Mouse (Mus musculus) erythroid progenitor cell, adult 5-6 weeks (primary cell): ENCODE data around the gene Htra3. TPM values are rescaled to one million over a fixed set of nuclear protein-coding genes. Genes with fewer than 3 reads are reported as not detected.

Source experiments
- ATAC-seq: replicated peaks from 2 replicates; pipeline ENCODE4 v1.8.0; 2016; ENCODE audit warnings: moderate number of reproducible peaks, mild to moderate bottlenecking, moderate TSS enrichment, inconsistent platforms; ENCODE audit not compliant: poor library complexity, low FRiP score, severe bottlenecking
- total RNA-seq, 2 experiments: library from RNA; stranded (forward) in 1 of 2; stranded (reverse) in 1 of 2; fragments of 150-400 nt in 1 of 2; fragments of 186-747, 209-891 nt in 1 of 2; gene quantifications; 2 replicates each; pipeline versions ENCODE4 v1.2.3 to v1.2.4; 2015 to 2017; ENCODE audit warnings: low replicate concordance in 2 of 2

Htra3 gene
- total RNA-seq, 2 experiments from 2014 or later = not detected

DNA sequence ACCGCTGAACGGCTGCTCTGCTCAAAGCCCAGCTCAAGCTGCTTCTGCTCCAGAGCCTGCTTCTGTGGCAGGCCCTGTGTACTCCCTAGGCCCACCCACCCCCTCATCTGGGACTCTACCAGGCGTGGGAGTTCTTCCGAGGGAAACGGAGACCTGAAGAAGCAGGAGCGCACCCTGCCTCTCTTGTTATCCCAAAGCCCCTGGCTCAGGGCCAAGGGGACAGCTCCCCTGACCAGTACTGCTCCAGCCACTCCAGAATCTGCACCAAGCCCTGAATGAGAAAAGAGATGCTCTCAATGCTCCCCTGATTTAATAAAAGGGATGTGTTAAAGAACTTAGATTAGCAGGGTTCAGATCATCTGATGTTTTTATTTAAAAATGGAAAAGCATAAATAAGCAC, 18.4 kb downstream of the Htra3 start:
- no peak for ATAC-seq

DNA sequence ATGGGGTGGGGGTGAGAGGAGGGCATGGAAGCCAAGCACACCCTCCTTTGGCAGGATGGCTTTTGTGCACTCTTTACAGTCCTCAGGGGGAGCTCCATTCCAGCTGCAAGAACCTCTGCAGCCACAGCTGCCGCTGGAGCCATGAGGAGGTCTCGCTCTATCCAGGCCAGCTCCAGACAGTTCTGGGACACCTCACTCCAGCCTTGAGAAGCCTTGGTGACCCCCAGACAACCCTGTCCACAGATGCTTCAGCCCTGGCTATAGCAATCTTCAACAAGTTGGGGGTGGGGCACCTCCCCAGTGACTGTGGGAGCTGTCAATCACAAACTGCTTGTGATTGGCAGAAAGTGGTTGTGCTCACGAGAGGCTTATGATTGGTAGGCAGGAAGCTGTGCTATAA, 20.1 kb downstream of the Htra3 start:
- no peak for ATAC-seq

DNA sequence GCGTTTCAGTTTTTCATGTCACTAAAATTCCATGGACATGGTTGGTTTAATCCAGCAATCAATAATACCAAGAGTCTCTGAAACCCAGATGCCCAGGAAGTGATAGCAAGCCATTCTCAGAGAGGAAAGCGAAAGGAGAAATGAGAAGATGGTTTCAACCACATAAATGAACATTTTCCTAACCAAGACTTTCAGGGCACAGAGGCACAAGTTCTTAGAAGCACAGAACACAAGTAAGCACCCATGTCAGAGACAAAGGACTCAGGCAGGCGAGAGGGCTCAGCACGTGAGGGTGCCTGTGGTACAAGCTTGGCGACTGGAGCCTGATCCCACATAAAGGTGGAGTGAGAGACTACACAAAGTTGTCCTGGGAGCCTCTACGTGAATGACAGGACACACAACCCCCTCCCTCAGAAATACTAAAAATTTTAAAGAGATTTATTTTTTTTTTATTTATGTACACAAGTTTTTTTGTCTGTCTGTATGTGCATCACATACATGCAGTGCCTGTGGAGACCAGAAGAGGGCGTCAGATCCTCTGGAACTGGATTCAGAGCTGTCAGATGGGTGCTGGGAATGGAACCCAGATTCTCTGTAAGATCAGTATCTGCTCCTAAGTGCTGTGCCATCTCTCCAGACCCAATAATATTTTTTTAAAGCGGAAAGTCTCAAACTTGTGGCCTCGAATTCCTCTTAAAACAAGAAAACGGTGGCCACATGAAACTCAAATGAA, 23.7 kb downstream of the Htra3 start:
- no peak for ATAC-seq

DNA sequence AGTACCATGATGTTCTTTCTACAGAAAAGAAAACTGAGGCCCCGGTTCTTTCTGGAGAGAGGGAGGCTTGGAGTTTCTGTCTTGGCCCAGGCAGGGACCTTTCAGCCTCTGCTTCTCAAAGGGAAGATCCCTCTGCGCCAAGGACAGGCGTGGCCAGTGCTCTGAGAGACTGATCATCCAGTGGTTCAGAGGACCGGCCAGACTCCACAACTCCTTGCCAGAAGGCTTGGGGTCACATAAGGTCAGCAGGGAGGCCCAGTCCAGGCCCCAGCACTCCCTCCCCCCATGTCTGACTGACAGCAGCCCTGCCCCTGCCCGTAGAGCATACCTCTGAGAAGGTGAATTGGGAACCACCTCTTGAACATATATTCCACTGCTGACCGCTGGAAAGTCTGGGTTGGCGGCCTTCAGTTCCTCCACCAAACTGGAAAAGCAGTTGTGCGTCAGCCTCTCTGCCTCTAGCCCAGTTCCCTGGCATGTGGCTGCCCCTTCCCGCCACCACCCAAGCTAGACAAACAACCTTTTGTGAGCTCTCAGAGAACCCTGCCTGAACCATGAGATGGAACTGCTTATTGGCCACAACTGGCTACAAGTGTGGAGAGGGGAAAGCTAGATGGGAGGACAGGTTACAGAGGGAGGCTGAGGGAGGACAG, 25.7 kb downstream of the Htra3 start:
- no peak for ATAC-seq

DNA sequence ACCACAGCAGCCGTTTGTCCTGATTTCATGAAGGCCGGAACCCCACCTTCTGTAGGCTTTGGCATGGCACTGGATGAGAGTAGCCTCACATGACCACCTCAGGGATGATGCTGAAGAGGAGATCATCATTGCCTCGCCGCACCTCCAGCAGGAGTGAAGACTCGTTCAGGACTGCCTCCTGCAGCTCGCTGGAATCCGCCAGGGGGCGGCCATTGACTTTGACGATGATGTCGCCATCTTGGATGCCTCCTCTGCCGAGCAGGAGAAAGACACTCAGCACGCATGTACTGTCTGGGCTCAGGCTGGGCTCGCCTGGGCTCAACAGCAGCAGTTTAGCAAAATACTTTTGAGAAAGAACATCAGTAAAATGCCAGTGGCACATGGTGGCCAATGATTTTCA, 26.7 kb downstream of the Htra3 start:
- ATAC-seq = no peak

DNA sequence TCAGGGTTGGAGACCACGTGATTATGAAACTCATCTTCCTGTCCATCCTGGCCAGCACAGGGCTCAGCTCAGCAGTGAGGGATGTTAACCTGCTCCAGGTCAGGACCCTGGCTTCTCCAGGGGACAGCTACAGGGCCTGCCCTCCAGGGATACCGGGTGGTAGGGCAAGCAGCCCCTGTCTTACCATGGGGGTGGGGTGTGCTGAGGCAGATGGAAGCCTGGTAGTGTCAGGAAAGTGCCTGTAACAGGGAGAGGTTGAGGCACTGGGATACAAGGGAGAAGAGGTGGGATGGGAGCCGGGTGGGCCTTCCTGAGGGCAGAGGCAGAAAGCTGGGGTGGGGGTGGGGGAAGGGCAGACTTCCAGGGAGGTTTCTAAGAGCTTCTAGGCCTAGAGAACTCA, 27.3 kb downstream of the Htra3 start:
- no peak for ATAC-seq

DNA sequence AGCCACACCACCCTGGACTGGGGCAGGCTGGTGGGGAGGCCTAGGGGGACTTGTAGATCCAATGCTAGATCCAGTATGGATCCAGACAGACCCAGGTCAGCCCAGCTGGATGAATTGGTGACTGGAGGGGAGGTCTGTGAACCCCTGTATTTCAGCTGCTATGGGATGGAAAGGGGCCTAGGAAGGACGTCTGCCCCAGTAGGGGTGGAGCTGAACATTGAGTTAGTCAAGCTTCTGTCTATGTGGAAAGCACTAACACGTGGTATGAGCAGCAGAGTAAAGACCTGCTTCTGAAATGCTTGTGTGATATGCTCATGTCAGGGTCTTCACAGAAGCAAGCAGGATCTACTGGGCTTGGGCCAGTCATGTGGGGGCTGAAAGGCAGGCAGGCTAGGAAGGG, 31.4 kb downstream of the Htra3 start:
- no peak for ATAC-seq

DNA sequence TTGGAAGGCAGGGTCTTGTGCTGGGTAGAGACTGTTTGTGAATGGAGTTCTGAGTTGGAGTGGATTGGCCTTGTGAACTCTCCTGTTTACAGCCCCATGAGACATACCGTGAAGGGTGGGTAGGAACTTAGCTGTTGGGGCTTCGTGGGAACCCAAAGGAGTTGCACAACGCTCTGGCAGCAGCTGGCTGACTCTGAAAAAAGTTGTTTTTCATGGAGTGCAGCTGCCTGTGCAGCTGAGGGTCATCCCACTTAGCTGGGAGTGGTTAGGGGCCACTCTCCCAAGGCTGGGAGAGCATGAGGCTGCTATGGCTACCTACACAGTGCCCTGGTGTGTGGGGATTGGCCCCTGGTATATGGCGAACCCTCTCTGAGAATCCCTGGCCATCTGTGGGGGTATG, 32.0 kb downstream of the Htra3 start:
- no peak for ATAC-seq

DNA sequence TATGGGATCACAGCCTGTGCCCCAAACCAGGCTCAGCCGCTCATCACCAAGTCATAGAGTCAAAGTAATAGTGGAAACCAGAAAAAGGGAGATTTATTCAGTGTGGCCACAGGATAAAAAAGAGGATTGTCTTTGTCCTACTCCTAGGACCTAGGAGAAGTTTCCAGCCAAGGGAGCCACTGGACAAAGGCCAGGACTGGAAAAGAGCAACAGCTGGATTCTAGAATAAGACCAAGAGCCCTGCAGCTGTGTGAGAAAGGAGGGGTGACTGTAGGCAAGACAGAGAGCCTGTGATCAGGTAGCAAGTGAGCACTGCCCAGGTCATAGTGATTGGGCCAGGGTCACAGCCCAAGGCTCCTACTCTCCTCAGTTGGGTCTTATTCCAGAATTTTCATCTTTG, 32.7 kb downstream of the Htra3 start:
- ATAC-seq = no peak

DNA sequence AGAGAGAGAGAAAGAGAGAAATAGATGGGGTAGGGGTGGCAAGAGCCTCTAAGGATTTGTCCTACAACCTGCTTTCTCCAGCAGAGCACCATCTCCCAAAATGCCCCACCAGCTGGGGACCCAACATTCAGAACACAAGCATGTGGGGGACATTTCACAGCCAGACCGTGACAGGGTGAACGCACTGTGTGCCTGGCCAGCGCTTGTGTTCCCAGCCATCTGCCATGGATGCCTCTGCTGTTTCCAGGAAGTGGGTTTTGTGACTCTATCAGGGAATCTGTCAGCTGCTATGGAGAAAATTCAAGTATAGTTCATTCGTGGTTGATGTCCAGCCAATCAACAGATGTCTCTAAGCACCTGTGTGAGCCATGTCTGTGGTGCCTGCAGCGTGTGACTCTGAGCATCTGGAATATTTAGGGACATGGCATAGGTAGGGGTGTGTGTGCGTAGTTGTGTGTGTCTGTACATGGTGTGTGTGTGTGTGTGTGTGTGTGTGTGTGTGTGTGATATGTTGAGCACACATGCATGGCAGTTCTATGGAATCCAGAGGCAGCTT, 33.6 kb downstream of the Htra3 start:
- ATAC-seq = no peak

DNA sequence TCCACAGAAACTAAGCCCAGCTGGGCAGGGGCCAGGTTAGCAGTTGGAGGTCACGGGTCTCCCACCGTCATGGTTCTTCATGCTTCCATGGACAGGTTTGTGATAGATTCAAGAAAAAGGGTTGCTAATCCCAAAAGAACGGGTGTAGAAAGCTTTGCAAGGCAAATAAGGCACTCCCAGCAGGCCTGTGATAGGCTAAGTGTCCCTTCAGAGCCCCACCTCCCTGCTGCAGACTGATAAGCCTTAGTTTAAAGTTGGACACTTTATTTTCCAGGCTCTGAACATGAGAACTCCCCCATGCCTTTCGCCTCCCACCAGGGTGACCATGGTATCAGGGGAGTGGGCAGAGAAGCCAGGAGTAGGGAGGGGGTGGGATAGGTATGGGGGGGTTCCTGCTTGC, 35.5 kb downstream of the Htra3 start:
- ATAC-seq = no peak

DNA sequence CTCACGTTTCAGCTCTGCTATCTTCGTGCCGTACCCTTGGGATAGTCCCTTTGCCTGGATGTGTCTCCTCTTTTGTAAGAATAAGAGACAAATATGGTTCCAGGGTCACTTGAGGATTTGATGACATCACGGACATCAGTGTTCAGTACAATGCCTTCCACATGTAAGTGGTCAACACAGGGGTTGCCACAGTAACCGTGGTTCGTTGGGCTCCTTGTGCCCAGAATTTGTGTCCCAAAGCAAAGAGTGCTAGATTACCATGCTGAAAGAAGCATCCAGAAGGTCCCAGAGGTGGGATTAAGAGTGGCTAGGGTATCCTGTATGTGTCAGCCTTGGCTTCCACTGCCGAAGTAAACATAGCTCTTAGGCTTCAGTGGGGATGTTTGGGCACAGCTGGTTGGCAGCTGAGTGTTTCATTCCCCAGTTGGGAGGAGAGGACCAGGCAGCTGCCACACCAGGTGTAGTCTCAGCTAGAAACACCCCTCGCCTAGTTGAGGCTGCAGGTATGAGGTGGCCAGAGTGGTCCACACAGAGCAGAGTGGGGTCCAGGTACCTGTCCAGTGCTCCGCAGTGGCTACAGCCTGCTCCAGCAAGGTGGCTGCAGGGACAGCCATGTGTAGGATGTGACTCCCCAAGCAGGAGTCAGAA, 36.1 kb downstream of the Htra3 start:
- no peak for ATAC-seq

DNA sequence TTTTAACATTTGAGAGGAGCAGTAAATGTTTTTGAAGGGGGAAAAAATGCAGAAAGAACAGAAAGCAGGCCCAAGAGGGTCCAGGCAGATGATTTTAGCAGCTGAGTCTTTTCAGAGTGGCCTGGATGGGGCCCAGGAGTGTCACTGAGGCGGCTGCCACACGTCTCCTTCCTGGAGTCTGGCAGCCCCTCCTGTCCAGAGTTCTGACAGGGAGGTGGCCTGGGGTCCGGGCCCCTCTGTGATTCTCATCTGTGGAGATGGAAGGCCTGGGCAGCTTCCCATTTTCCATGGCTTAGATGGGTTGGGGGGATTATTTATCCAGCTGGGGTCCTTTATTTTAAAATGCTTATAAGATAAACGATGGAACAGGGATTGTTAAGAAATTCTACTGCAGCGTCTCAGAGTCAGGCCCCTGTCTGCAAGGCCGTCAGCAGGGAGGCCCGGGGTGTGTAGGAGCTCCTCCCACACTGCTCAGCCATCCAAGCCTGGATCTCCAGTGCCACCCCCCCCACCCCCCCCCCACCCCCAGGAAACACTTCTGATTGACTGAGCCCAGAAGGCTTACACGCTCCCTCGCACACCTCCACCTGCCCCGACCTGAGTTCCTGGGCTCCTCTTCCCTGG, 37.5 kb downstream of the Htra3 start:
- no peak for ATAC-seq

DNA sequence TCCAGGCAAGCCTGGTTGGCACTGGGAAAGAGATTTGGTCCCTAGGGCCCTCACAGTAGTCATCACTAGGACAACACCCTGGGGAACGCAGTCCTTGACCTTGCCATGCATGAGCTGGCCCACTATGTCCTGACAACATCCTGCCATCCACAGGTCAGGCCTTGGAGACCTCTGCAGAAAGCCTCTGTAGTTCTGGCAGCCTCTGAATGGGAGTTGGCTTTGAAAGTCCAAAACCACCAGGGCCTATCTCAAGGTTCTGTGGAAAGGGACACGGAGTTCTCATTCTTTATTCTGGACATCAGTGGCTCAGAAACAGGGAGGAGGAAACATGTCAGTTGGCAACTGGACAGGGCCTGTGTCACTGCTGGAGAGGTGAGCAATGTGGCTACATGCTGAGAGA, 43.6 kb downstream of the Htra3 start:
- ATAC-seq = no peak

DNA sequence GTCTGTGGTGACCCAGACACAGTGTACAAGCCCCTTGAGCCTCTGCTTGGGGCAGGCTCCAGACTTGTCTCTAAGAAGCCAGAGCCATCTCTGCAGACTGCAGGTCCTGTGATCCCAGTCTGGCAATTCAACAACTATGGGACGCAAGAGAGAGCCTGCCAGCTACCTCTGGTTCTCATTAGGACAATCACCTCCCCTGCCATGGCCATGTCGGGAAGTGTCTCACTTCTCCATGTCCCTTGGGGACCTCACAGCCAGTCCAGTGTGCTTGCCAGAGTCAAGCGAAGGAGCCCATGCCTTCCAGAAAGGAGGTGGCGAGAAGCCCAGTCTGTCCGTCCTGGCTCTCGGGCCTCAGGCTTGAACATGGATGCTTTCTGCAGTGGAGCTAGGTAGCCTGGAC, 46.7 kb downstream of the Htra3 start:
- ATAC-seq = no peak

DNA sequence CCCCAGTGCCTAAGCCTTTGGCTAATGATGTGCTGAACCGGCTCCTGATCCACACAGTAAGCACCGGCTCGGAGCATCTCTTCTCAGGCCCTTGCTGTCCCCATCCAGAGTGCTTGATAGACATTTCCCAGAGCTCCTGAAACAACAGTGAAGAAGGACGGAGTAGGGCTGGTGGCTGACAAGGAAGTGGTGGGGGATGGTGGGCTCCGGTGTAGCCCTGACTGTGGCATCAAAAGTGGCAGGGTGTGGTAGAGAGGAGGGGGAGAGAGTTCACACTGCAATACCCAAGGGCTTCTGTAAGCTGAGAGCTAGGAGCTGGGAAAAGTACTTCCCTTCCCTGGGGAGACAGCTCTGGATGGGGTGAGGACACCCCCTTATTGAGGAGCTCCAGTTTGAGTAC, 47.8 kb downstream of the Htra3 start:
- no peak for ATAC-seq

DNA sequence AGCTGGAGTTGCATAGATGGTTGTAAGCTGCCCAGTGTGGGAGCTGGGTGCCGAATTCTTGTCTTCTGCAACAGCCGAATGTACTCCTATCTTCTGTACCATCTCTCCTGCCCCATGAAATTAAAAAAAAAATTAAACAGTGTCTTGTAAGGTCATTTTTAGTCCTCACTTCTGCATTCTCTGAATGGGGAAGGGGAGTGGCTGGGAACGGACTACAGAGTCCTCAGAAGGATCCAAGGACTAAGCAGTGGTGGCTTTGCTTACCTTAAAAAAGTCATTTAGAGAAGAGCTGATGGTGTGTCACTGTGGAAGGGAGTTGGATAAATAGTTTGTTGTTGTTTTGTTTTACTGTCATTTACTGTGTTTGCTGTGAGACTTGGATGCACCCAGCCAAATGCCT, 48.4 kb downstream of the Htra3 start:
- ATAC-seq = no peak

DNA sequence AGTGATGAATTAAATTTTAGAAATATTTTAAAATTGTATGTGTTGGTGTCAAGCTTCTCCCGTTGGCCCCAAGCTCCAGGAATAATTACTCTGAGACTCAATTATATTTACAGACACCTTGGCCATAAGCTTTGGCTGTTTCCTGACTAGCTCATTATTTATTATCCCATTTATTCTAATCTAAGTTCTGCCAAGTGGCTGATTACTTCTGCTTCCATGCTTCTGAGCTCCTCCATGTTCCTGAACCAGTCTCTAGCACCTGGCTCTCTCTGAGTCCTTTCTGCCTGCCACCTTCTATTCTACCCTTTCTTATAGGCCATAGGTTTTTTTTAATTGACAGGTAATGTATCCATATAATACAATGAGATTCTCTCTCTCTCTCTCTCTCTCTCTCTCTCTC, 48.9 kb downstream of the Htra3 start:
- no peak for ATAC-seq

DNA sequence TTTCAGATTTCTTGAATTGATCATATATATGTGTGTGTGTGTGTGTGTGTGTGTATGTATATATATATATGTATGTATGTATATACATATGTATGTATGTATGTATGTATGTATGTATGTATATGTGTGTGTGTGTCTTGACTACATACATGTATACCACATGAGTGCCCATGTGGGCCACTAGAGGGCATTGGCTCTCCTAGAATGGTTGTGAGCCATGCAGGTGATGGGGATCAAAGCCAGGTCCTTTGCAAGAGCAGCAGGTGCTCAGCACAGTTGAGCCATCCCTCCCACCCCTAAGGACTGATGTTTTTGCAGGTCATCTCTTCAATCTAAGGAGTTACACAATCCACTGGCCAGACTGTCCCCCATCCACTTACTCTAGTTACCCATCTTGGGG, 50.2 kb downstream of the Htra3 start:
- no peak for ATAC-seq

DNA sequence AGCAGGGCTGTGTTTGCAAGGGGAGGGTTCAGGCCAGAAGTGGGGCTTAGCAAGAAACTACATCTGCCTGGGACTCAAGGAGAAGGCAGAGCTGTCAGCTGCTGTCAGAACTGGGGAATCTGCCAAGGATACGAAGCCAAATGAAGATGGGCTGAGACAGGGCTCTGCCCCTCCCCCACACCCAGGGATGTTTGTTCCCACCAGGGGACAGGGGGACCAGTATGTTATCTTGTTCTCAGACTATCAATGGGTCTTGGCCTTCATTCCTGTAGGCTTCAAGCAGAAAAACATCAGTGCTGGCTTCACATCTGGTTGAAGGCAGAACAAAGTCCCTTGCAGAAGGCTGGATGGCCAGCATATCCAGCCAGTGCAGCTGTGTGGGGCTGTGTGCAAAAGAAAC, 50.9 kb downstream of the Htra3 start:
- ATAC-seq = no peak
